Mouse (Mus musculus): ENCODE data around the gene Gadd45g.

The Gadd45g gene

DNA sequence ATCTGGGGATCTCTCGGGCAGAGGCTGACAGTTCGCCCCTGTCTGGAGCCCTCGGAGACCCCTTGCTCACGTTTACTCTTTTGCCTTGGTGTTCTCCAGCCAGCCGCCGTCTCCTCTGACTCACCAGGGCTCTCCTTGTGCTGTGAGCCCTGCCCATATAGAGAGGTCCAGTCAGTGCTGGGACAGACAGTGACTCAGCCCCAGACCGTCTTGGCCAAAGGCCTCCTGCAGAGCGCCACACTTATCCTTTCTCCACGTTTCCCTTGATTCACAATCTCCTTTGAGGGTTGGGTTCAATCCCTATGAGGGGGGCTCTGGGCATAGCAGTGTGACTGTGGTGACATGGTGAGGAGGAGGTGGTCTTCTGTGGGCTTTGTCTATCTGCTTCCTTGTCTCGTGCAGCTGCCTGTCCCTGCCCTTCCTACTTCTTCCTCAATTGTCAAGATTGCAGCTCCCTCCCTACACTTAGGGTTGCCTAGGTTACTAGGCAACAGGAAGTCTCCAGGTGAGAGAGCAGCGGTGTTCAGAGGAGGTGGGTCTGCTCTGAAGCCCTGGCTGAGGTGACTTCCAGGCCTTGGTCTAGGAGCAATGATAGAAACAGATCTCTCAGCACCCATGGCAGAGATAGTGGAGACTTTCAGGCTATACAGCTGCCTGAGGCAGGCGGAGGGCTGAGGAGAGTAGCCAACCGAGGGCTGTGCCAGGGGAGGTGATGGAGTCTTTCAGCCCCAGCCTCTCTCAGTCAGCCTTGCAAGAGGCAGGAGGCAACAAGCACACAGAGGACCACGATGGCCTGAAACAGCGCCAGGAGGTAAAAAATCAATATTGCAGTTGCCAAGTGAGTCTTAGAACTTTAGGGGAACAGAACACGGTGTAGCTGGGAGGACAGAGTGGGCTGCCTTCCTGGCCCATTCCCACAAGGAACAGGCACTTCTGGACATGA is 7.1 kb downstream of the Gadd45g start:
- no peak for DNase-seq

DNA sequence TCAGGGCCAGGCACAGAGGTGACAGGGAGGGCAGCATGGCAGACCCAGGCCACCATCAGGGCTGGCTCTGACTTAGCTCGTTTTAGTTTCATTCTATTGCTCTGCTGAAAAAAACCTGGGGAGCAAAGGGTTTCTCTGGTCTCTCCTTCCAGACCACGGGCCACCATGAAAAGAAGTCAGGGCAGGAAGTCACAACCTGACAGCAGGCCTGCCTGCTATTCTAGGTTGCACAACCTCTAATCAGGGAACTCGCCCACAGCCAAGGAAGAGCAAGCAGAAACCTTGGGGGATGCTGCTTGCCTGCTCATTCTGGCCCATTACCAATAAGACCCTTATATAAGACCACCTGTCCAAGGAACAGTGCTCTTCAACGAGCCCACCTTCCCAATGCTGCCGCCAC is 9.1 kb downstream of the Gadd45g start:
- no peak for DNase-seq

DNA sequence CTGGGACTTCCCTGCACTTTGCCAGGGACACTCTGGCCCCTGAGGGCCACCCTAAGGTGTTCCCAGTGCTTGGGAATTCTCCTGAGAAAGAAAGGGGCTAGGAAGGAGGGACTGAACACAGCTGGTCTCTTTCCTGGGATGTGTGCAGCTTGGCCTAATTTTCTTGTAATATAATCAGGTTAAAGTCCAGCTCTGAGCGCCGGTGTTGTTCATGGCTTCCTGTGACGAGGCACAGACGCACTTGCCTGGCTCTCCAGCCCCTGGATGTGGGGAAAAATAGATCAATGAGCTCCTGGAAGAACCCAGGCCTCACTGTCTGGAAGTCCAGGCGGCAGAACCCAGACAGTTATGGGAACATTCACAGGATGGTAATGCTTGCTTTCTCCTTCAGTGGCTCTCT is 10.7 kb downstream of the Gadd45g start:
- DNase-seq = no peak

DNA sequence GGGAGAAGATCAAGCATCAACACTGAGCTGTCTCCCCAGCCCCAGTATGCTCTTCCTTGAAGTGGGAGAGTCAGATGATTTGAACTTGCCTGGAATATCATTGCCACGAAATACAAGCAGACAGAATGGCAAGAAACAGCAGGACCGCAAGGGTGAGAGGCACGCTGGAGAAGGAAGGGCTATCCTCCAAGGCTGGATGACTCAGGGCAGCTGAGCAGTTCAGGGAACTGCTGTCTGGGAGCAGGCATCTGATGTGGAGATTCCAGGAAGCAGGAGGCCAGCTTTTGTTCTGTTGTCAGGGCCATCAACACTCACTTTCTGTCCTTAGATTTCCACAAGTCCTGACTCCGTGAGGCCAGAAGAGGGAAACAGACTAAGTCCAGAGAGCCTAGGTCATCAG is 12.0 kb downstream of the Gadd45g start:
- no peak for DNase-seq

DNA sequence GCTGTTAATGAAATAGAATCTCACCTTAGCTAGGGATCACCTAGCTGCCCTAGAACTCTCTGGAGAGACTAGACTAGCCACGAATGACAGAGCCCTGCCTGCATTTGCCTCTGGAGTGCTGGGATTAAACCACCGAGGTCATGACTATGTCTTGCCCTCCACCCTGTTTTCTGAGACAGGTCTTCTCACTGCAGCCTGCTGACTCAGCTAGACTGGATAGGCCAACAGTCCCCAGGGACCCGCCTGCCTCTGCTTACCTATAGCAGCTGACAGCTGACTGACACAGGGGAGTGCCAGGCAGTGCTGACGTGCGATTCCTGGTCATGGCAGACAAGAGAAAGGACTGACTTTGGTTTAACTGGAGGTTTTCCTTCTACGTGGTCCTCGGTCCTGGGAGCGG is 12.7 kb downstream of the Gadd45g start:
- no peak for DNase-seq

DNA sequence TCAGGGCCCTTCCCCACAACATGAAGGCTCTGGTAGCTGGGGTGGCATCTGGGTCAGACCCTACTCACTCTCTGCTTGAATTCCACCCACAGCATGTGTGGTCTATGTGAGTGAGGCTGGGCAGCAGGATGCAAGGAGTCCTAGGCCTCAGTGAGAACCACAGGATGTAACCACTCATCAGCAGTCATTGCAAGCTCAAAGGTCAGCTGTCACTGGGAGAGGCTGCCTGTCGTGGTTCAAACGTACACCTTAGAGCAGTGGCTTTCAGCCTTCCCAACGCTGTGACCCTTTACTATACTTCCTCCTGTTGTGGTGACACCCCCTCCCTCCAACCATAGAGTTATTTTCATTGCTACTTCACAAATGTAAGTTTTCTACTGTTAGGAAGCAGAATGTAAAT is 13.3 kb downstream of the Gadd45g start:
- DNase-seq = no peak

DNA sequence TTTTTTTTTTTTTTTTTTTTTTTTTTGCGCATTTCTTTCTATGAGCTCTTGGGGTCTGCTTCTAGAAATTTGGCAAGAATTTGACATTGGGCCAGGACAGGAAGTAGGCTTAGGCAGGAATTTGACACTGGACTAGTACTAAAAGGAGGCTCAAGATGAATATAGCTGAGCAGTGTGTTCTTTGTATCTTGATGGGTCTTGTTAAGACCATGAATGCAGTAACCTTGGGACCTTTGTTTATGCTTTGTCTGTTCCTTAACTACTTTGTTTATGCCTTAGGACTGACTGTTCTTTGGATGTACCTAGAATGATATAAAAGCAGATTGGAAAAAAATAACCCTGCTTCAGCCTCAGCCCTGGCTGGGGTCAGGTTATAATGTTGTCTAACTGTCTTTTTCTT is 16.3 kb downstream of the Gadd45g start:
- no peak for DNase-seq

DNA sequence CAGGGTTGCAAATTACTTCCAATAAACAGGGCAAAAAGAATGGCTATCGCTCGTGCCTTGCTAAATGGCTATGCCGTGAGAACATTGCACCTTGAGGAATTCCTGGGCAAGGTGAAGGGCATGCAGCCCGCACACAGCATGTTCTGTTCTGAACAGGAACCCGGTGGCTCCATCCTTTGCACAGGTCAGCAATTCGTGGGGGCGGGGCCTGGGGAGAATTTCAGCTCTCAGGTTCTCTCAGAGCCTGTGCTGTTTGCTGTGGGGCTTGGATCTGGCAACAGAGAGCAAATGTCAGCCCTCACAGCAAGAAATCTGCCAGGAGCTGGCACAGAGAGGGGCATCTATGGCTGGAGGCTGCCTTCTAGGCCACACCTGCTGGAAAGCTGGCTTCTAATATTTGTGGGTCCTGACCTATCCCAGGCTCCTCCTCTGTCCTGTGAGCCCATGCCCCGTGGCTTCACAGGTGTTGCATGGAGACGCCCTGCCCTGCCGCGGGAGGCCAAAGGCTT is 19.7 kb downstream of the Gadd45g start:
- DNase-seq = peak; percentile 24

DNA sequence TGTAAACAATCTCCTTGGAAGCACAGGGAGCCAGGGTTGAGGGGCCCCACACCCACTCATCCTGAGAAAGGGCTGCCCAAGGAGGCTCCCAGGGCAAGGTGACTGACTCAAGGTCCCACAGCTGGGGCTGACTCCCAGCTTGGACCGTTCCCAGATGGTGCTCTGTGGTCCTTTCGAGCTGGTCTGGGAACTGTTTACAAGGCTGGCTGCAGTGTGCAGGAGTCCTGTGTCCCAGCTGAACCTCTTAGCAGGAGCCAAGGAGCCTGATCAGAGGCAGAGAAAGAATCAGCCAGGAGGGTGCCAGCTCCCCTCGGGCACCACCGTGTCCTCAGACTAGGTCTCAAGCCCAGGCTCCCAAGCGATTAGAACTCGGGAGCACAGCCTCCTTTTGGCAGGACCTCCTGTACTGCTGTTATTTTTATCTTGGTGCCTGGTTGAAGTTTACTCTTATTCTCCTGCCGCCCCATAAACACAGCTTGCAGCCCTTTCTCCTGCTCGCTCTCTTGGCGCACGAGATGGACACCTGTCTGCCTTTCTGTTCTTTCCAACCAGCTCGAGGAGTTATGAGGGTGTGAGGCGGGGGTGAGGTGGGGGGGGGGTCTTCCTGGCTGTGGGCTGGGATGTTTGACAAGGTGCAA is 22.1 kb downstream of the Gadd45g start:
- DNase-seq = no peak

DNA sequence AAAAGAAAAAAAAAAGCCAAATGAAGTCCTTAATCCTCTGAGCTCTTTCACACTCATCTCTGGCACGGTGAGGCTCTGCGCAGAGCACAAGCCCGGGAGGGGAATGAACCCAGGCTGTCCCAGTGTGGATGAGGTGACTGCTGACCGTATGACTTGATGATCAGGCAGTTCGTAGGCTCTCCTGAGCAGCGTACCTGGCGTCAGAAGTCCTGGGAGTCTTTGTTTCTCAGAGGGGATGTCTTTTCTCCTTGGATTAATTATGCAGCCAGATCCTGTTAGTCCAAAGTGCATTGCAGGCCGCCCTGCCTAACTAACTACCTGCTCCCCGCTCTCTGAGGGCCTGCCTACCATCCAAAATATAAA is 22.6 kb downstream of the Gadd45g start:
- no peak for DNase-seq

DNA sequence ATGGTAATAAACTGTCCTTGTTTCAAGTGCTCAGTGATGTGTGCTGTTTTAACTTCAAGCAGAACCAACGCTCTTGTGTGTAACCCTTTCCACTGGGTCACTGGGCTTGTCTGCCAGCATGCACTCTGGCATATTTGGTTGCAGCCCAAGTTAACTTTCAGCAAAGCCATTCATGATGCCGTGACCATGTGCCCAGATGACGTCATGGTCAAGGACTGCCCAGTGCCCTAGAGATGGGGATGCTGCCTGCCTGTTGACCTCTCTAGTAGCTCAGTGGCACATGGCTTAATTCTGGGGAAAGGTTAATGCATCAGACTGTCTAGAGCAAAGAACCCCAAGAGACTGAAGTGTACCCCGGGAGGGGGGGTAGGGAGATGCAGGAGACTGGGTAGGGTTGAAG is 24.7 kb downstream of the Gadd45g start:
- DNase-seq = no peak

DNA sequence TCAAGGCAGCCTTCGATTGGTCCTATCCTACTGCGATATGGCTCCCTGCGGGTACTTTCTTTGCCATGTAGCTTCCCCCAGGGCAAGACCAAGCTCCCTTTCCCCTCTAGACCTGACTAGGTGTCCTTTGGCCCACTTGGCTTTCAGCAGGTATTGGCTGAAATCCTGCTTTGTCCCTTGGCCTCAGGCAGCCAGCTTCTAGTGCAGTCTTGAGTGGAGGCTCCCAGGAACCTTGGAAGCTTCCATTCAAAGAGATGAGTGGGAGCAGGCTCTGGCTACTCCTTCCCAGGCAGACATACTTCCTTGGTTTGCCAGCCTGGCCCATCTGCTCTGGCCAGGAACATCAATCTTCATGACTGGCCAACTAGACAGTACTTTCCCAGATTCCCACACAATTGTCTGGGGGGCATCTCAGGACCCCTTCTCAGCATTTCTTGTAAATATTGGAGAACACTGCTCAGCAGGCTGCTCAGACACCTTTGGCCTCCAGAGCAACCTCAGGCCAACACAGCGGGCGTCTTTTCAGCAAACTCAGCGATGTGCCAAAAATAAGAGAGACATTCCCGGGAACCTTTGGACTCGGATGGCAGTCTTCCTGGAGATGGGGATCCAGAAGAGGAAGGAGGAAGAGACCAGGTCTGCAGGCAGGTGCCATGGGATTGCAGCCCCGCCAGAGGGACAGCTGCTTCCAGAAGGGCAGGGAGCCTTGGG is 25.9 kb downstream of the Gadd45g start:
- DNase-seq = no peak

DNA sequence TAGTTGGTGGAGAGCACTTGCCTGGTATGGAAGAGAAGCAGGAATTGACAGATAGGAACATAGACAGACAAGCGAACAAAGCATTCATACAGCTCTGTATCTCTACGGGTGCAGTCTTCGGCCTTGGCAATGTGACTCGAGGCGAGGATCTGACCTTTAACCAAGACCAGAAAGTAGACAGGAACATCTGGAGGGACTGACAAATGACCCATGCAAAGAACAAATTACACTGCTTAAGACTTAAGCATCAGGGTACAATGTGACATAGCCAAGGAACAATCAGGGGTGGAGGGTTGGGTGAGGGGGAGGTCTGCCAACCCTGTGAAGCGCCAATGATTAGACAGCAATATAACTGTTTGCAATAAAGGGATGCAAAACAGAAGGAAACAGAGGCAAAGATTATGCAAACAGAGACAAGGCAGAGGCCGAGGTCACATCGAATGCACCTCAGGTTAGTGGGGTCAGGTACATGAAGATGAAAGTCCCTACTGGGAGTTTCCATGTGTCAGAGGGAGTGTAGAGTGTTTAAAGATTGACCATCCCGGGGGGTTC is 26.6 kb downstream of the Gadd45g start:
- no peak for DNase-seq

DNA sequence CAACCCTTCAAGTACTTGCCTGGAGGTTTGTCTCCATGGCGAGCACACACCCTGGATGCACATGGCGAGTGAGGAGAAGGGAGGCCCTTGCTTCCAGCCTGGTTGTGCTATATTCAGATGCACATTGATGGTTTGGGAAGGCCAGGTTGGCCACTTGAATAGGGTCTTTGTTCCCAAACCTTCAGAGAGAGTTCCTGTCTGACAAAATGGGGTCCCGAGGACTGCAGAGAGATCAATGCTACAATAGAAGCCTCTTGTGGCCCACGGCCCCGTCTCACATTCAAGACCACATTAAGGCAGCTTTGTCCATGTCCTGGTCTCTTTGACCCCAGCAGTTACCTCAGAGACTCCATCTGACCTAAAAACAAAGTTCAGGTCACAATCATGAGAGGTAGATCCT is 27.3 kb downstream of the Gadd45g start:
- no peak for DNase-seq

DNA sequence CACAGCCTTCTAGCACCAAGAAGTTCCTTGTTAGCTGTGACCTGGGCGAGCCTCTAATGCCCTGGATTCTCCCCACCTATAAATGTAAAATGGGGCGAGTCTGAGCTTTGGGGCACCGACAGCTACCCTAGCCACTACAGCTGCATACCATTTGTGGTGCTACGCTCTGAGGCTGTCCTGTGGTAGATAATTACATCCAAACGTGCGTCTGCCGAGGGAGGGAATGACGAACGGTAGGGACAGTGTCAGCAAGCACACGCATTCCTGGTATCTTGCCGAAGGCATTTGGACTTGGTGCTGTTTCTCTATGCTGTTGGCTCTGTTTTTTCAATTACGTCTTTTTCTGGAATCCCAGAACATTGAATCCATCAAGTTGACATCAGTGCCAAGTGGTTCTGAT is 29.7 kb downstream of the Gadd45g start:
- no peak for DNase-seq

DNA sequence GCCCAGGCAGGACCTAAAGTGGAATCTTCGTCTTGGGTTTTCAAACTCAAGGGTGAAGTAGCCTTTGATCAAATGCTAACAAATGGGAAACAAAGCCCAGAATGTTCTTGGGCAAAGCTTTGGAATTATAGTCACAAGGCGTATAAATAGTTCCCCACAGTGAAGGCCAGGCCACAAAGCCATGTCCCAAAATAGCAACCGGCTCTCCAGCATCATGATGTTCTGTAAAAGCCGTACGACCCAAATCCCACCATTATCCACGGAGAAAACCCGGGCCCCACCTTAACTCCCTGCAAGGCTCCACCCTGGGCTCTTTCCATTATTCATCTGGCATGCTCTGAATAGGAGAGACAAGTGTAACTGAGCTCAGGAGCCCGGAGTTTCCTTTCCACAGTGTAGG is 32.3 kb downstream of the Gadd45g start:
- DNase-seq = no peak

DNA sequence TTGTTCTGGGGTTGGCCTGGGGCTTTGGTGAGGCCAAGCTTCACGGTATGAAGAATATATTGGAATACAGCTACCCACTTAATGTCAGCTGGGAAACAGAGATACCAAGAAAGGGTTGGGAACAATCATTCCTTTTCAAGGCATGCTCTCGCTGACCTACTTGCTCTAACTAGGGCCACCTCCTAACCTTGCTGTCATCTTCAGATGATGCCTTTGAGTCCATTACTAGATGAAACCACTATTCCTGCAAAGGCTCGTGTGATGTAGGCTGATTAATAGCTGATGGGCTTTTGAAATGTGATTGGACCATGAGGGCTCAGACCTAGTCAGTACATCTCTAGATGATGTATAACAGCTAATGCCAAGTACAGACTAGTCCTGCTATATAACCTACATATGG is 33.1 kb downstream of the Gadd45g start:
- DNase-seq = no peak

DNA sequence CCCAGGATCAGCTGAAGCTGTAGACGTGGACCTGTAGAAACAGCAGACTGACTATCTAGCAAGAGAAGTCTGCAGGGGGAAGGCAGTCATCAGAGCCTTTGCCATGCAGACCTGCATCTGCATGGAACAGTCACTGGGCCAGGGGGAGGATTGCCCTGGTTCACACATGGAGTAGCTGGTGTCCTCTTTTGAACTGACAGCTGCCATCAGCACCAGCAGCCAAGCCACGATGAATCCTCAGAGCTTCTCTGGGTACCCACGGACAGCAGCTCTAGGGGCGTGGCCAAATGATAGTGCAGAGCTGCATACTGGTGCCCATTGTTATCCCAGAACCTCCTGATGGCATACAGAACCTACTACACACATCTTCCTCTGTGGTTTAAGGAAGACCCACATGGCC is 33.5 kb downstream of the Gadd45g start:
- no peak for DNase-seq

DNA sequence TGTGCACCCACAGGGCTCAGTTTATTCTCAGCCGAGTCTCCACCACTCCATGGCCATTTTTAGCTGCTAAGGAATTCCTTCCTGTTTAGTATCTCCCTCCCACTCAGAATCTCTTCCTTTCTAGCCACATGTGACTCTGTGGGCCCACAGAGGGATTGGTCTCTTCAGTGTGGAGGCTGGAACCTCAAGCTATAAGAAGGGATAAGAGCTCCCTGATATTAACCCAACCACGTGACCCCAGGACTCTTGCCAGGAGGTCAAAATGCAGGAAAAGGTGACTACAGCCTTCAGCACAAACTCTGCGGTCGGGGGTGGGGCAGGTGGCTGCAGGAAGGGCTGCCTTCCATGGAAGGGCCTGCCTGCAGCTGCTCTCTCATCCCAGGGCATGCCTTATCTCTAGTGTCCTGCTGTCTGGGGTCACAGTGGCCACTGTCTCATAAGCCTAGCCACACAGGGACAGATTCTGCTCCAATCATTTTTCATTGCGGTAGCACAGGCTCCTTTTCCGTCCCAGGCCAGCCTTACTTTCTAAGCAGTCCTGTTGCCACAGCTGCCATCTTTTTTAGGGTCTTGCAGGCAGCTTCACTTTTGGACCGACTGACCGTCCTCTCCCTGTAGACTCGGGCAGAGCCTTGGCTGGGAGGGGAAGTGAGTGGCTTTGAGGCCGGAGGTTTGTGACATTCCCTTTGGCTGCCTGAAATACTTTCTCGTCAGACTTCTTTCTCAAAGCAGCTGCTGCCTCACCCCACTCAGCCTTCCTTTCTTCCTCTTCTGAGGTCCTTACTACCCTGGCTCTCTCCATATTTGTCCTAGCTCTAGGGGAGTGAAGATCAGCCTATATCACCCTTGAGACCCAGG is 35.0 kb downstream of the Gadd45g start:
- DNase-seq = no peak

DNA sequence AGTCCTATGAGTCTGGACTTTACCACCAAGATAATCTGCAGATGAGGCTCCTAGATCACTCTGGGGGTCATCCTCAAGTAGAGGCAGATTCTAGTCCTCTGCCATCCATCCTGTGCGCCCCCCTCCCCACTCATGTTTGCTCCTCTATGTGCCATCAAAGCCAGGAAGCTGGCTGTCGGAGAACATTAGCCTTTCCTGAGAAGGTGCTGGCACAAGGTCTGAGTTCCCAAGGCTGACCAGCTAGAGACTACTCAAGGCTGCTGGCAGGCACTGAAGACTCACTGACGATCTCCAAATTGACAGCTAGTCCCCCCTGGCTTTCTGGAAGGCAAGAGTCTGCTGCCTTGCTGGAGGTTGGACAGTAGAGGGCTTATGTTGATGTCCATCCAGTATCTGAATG is 35.7 kb downstream of the Gadd45g start:
- no peak for DNase-seq

DNA sequence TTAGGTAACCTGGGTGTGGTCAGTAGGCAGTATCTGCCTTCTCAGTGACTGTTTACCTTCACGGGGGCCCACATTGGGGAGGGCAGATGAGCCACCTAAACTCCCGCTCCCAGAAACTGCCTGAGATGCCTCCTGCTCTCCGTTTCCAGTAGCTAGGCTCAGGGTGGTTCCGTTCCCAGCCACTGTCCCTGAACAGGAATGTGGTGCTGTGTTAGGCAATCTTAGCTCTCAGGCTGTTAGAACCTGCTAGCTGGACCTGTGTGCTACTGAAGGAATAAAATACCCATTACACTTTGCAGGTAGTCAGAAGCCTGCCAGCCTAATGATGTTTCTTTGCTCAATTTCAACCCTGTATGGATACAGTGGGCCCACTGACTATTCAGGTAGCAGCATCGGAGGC is 37.8 kb downstream of the Gadd45g start:
- DNase-seq = no peak

DNA sequence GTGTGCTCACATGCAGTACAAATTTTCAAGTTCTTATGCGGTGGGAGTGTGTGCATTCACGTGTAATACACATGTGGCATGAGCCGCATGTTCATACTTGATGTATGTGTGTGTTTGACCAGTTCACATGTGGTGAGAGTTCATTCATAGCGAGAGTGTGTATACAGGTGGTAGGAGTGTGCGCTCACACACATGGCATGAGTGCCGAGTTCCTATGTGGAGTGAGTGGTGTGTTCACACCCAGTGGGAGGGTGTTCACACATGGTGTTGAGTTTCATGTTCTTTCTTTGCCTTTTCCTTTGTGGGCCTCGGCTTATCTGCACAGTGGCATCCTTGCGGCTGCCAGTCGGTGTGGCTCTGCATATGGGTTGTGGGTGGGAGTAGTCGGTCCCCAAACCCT is 39.1 kb downstream of the Gadd45g start:
- no peak for DNase-seq

DNA sequence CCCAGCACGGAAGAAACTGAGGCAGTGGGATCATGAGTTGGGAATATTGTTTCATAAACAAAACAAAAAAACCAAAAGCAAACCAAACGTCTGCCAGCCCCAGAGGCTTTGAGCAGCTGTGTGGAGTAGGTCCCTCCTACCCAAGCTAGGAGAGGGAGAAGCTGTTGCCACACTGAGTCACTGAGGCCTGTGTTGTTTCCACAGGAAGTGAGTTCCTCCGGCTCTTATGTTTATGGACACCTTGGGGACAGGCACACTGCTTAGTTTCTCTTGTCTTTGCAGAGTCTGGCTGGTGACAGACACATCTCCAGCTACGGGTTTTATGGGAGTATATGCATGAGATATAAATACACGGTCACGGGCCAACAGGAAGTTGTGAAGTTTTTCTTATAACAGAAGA is 39.6 kb downstream of the Gadd45g start:
- DNase-seq = no peak

Measured in cerebellum, adult 11 months (tissue).